Mouse (Mus musculus) ES-E14 (cell line): Measurements from ENCODE around the gene Snx4.

Experiments used
- MAFK ChIP-seq: IDR thresholded peaks from 2 replicates; pipeline ENCODE4 v1.6.1; 2014; ENCODE audit warnings: mild to moderate bottlenecking, low read depth, low read length, inconsistent platforms; ENCODE audit not compliant: insufficient read depth
- ZC3H11A ChIP-seq: IDR thresholded peaks from 2 replicates; pipeline ENCODE4 v1.6.1; 2012; ENCODE audit warnings: low read depth, mild to moderate bottlenecking, inconsistent platforms, low read length, borderline replicate concordance
- ZNF384 ChIP-seq: IDR thresholded peaks from 2 replicates; pipeline ENCODE4 v1.6.1; 2012; ENCODE audit warnings: low read depth, low read length, inconsistent platforms

GRCm38 (mm10) chr16:33307761-33308160, 56.5 kb downstream of the Snx4 start:
- TF ChIP-seq ZNF384 = no peak
- no peak for TF ChIP-seq MAFK
- no peak for TF ChIP-seq ZC3H11A
